Mouse (Mus musculus) heart, embryonic 16.5 days (tissue): ENCODE measurements at regions not wholly inside any gene's neighbourhood (a gene's known extent, or its start where the extent isn't known, plus 50 kb on each side); places are given as distances from the start of the nearest gene placed in this dataset.

Experiments
- ATAC-seq: fragments of 200-750 bp; cut with Nextera tagmentation; replicated peaks from 2 replicates; pipeline ENCODE4 v1.8.0; 2017; ENCODE audit warnings: moderate number of reproducible peaks; ENCODE audit not compliant: insufficient read depth, low FRiP score; ENCODE audit errors: extremely low read depth
- H3K27ac ChIP-seq: fragments of 300-500 bp; sonication (generic); 2 replicates; pipeline ENCODE4 v1.5.1; 2014; ENCODE audit warnings: mild to moderate bottlenecking, low read length, control low read depth, moderate library complexity
- H3K27me3 ChIP-seq: fragments of 300-500 bp; sonication (generic); 2 replicates; pipeline ENCODE4 v1.6.1; 2014; ENCODE audit warnings: low read length, mixed read lengths; ENCODE audit not compliant: control insufficient read depth, insufficient read depth
- H3K36me3 ChIP-seq: fragments of 300-500 bp; sonication (generic); 2 replicates; pipeline ENCODE4 v1.6.1; 2014; ENCODE audit not compliant: control insufficient read depth, insufficient read depth
- H3K4me1 ChIP-seq: fragments of 300-500 bp; sonication (generic); 2 replicates; pipeline ENCODE4 v1.6.1; 2014; ENCODE audit warnings: low read length, mixed read lengths; ENCODE audit not compliant: control insufficient read depth, insufficient read depth
- H3K4me2 ChIP-seq: fragments of 300-500 bp; sonication (generic); 2 replicates; pipeline ENCODE4 v1.6.1; 2014; ENCODE audit warnings: low read depth, mild to moderate bottlenecking, control low read depth, low read length
- H3K4me3 ChIP-seq: fragments of 300-500 bp; sonication (generic); 2 replicates; pipeline ENCODE4 v1.5.1; 2014; ENCODE audit warnings: mild to moderate bottlenecking, control low read depth, low read length
- H3K9ac ChIP-seq: fragments of 300-500 bp; sonication (generic); 2 replicates; pipeline ENCODE4 v1.6.1; 2014; ENCODE audit warnings: low read length, control low read depth
- H3K9me3 ChIP-seq: fragments of 300-500 bp; sonication (generic); replicated peaks from 2 replicates; pipeline ENCODE4 v1.6.1; 2016; ENCODE audit warnings: low read length; ENCODE audit not compliant: control insufficient read depth
- WGBS: fragments of 180-500 bp; shearing (Covaris S2); extraction: QIAGEN DNeasy Blood & Tissue Kit; methylation state at CpG from one replicate; pipeline ENCODE4 v1.1.7; 2014; 5-methylcytosine and 5-hydroxymethylcytosine counted together

- Histone ChIP-seq H3K9me3 (no peaks in the 10 kb centered on the region), H3K9ac (no peak overlapping the region), H3K27ac (no peak overlapping the region), H3K27me3 (no peaks in the 10 kb centered on the region), H3K4me2 (no peak overlapping the region), H3K4me1 (no peaks in the 10 kb centered on the region), H3K36me3 (no peaks in the 10 kb centered on the region), H3K4me3 (no peak overlapping the region)
- 61% methylated on average over 3 of the region's 3 CpGs for WGBS
- ATAC-seq: no peak
These were observed 433.4 kb upstream of the Ptbp2 start for GRCm38 (mm10) chr3:120217710-120218109.

- H3K27me3 ChIP-seq: no peaks in the 10 kb centered on the region
- 78% methylated on average over 12 of the region's 12 CpGs for WGBS
These were observed 430.5 kb upstream of the Ptbp2 start for GRCm38 (mm10) chr3:120214616-120215250.

GRCm38 (mm10) chr3:120199403-120199802, 415.1 kb upstream of the Ptbp2 start:
- no peak overlapping the region for H3K4me2 ChIP-seq
- no peaks in the 10 kb centered on the region for H3K36me3 ChIP-seq
- no peak for ATAC-seq
- no peak overlapping the region for H3K27ac ChIP-seq
- H3K4me1 ChIP-seq: no peaks in the 10 kb centered on the region
- WGBS: 87% methylated on average over 2 of the region's 2 CpGs
- H3K27me3 ChIP-seq: no peaks in the 10 kb centered on the region
- H3K9me3 ChIP-seq: no peaks in the 10 kb centered on the region
- H3K9ac ChIP-seq: no peak overlapping the region
- H3K4me3 ChIP-seq: no peak overlapping the region

More at GRCm38 (mm10) chr3:120214616-120215250, 430.5 kb upstream of the Ptbp2 start:
- no peak overlapping the region for H3K9ac ChIP-seq
- no peak overlapping the region for H3K4me3 ChIP-seq
- no peak overlapping the region for H3K4me2 ChIP-seq
- no peak overlapping the region for H3K27ac ChIP-seq
- ATAC-seq: no peak
- no peaks in the 10 kb centered on the region for H3K4me1 ChIP-seq
- H3K9me3 ChIP-seq: no peaks in the 10 kb centered on the region
- no peaks in the 10 kb centered on the region for H3K36me3 ChIP-seq

- no peak overlapping the region for H3K4me3 ChIP-seq
- no peaks in the 10 kb centered on the region for H3K27me3 ChIP-seq
- no peaks in the 10 kb centered on the region for H3K4me1 ChIP-seq
- no peak overlapping the region for H3K27ac ChIP-seq
- no peak for ATAC-seq
- H3K9me3 ChIP-seq: no peaks in the 10 kb centered on the region
- 48% methylated on average over 3 of the region's 3 CpGs for WGBS
- H3K36me3 ChIP-seq: no peaks in the 10 kb centered on the region
- no peak overlapping the region for H3K4me2 ChIP-seq
- H3K9ac ChIP-seq: no peak overlapping the region
These were observed 410.2 kb upstream of the Ptbp2 start for GRCm38 (mm10) chr3:120194501-120194900.

- Histone ChIP-seq H3K4me2 (peak overlapping the region; percentile 39), H3K9me3 (no peaks in the 10 kb centered on the region), H3K9ac (no peak overlapping the region), H3K27me3 (no peaks in the 10 kb centered on the region), H3K4me3 (no peak overlapping the region), H3K36me3 (no peaks in the 10 kb centered on the region), H3K4me1 (no peaks in the 10 kb centered on the region), H3K27ac (no peak overlapping the region)
- no peak for ATAC-seq
- 34% methylated on average over 15 of the region's 15 CpGs for WGBS
These were observed 408.4 kb upstream of the Ptbp2 start for GRCm38 (mm10) chr3:120192439-120193326.

GRCm38 (mm10) chr3:120189606-120190005, 405.3 kb upstream of the Ptbp2 start:
- no peaks in the 10 kb centered on the region for H3K9me3 ChIP-seq
- no peak overlapping the region for H3K27ac ChIP-seq
- H3K36me3 ChIP-seq: no peaks in the 10 kb centered on the region
- no peak overlapping the region for H3K4me2 ChIP-seq
- no peaks in the 10 kb centered on the region for H3K4me1 ChIP-seq
- no peak overlapping the region for H3K4me3 ChIP-seq
- WGBS: 88% methylated on average over 1 of the region's 1 CpGs
- no peak overlapping the region for H3K9ac ChIP-seq
- no peaks in the 10 kb centered on the region for H3K27me3 ChIP-seq
- no peak for ATAC-seq

- Histone ChIP-seq H3K27me3 (no peaks in the 10 kb centered on the region), H3K4me2 (no peak overlapping the region), H3K36me3 (no peaks in the 10 kb centered on the region), H3K27ac (no peak overlapping the region), H3K9ac (no peak overlapping the region), H3K4me1 (no peaks in the 10 kb centered on the region), H3K4me3 (no peak overlapping the region), H3K9me3 (no peaks in the 10 kb centered on the region)
- ATAC-seq: no peak
- 78% methylated on average over 5 of the region's 5 CpGs for WGBS
These were observed 396.8 kb upstream of the Ptbp2 start for GRCm38 (mm10) chr3:120180931-120181610.

GRCm38 (mm10) chr3:120175632-120176031, 391.4 kb upstream of the Ptbp2 start:
- WGBS: 33% methylated on average over 2 of the region's 2 CpGs
- Histone ChIP-seq H3K9ac (no peak overlapping the region), H3K4me3 (no peak overlapping the region), H3K27me3 (no peaks in the 10 kb centered on the region), H3K4me2 (no peak overlapping the region), H3K9me3 (no peaks in the 10 kb centered on the region), H3K27ac (no peak overlapping the region), H3K4me1 (peaks cover 2% of the 10 kb centered on the region; the same call in 1 of the 2 replicates), H3K36me3 (no peaks in the 10 kb centered on the region)
- ATAC-seq: no peak
